Mouse (Mus musculus) thymus, adult 2 months (tissue): ENCODE results near the gene B3galt4.

Experiments
- CTCF ChIP-seq: fragments of 200-500 bp; IDR thresholded peaks from 2 replicates; pipeline ENCODE4 v1.5.1; 2012; ENCODE audit warnings: mild to moderate bottlenecking, control low read depth, low read length, moderate library complexity, borderline replicate concordance; ENCODE audit not compliant: control insufficient read depth, poor library complexity, insufficient read depth; ENCODE audit errors: extremely low read depth
- POLR2A ChIP-seq: fragments of 200-500 bp; IDR thresholded peaks from 2 replicates; pipeline ENCODE4 v1.6.1; 2012; ENCODE audit warnings: mild to moderate bottlenecking, low read length, control low read depth, moderate library complexity; ENCODE audit not compliant: control insufficient read depth, poor library complexity, insufficient read depth; ENCODE audit errors: extremely low read depth

DNA sequence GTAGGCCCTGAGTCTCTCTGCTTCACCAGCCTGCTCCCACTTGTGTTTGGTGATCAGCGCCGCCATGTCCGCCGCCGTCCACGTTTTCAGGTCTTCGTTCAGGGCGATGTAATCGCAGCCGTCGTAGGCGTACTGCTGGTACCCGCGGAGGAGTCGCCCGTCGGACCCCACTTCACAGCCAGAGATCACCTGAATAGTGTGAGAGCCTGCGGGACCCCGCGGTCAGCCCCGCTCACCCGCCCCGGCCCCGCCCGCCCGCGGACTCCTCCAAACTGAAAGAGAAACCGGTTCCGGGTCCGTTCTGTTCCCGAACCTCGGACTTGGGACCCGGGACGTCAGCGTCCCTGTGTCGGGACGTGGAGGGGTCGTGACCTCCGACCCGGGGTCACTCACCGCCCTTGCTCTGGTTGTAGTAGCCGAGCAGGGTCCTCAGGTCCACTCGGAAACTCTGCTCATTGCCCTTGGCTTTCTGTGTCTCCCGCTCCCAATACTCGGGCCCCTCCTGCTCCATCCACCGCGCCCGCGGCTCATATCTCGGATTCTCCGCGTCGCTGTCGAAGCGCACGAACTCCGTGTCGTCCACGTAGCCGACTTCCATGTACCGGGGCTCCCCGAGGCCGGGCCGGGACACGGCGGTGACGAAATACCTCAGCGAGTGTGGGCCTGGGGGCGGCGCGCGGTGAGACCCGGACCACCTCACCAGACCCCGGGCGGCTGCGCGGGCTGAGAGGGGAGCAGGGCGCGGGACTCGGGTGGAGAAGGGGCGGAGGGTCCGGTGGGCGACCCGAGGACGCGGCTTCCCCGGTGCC, 48.3 kb upstream of the B3galt4 start:
- TF ChIP-seq CTCF (no peak), POLR2A (no peak)
